Mouse (Mus musculus): ENCODE results near the gene Cald1. TPM values are rescaled to one million over a fixed set of nuclear protein-coding genes. Genes with fewer than 3 reads are reported as not detected.

Cald1 gene
- polyA plus RNA-seq, 1 experiment: 33.9 TPM

DNA sequence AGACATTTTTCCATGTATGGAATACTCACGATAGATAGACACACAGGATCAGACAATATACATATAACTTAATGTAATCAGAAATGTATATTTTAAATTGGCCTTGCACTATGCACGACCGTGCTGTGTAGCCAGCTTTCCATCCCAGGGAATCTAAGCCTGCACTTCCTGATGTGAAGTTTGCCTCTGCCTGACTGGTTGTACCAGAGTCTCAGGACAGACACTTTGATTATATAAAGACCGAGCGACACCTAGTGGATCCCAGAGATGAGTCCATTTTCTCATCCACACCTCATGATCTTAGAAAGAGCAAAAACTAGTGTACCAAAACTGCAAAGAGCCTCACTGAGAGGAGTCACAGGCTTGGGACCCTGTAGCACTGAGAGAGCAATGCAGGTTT, 156.1 kb downstream of the Cald1 start:
- H3K4me3 ChIP-seq (replicated peaks; ENCODE audit: insufficient read depth, low read depth, low read length): no peak overlapping the region
- WGBS: 30% methylated on average over 5 of the region's 5 CpGs
- H3K4me1 ChIP-seq (ENCODE audit: control insufficient read depth, insufficient read depth, low read length): no peaks in the 10 kb centered on the region
- peak; percentile 41 to 45 for DNase-seq
- TF ChIP-seq CTCF (IDR thresholded peaks at IDR 0.05; ENCODE audit: borderline replicate concordance, insufficient read depth, low read depth, low read length): peak; percentile 56
- TF ChIP-seq POLR2A (IDR thresholded peaks at IDR 0.05; ENCODE audit: borderline replicate concordance, insufficient read depth, low read length): no peak
- no peak overlapping the region for H3K27ac ChIP-seq (ENCODE audit: insufficient read depth, low read length)
- H3K27me3 ChIP-seq (ENCODE audit: control insufficient read depth, insufficient read depth, low read length): no peaks in the 10 kb centered on the region

DNA sequence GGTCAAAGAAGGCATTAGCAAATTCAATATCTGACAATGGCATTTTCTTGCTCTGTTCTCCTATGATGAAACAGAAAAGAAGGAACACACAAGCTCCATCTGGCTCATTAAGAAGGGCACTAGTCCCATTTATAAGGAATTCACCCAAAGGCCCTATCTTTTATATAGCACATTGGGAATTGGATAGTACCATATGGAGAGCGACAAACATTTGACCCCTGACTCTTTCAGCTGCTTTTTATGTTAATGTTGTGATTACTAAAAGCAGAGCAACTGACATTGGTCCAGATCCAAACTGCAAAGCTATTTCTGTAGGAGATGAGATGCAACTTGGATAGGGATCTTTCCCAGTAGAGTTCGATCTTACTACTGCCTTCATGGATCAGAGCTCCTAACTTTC, 160.0 kb downstream of the Cald1 start:
- DNase-seq: no peak
- TF ChIP-seq POLR2A (IDR thresholded peaks at IDR 0.05; ENCODE audit: borderline replicate concordance, insufficient read depth, low read length) (no peak), CTCF (IDR thresholded peaks at IDR 0.05; ENCODE audit: borderline replicate concordance, insufficient read depth, low read depth, low read length) (no peak)
- H3K27me3 ChIP-seq (ENCODE audit: control insufficient read depth, insufficient read depth, low read length): no peaks in the 10 kb centered on the region
- H3K27ac ChIP-seq (ENCODE audit: insufficient read depth, low read length): no peak overlapping the region
- no peak overlapping the region for H3K4me3 ChIP-seq (replicated peaks; ENCODE audit: insufficient read depth, low read depth, low read length)
- WGBS: 84% methylated on average over 2 of the region's 2 CpGs
- H3K4me1 ChIP-seq (ENCODE audit: control insufficient read depth, insufficient read depth, low read length): no peaks in the 10 kb centered on the region

GRCm38 (mm10) chr6:34760023-34760422, 161.7 kb downstream of the Cald1 start:
- WGBS: 42% methylated on average over 4 of the region's 4 CpGs
- Histone ChIP-seq H3K27ac (ENCODE audit: insufficient read depth, low read length) (no peak overlapping the region), H3K27me3 (ENCODE audit: control insufficient read depth, insufficient read depth, low read length) (no peaks in the 10 kb centered on the region), H3K4me1 (ENCODE audit: control insufficient read depth, insufficient read depth, low read length) (no peaks in the 10 kb centered on the region), H3K4me3 (replicated peaks; ENCODE audit: insufficient read depth, low read depth, low read length) (no peak overlapping the region)
- DNase-seq: peak; percentile 20 to 28
- TF ChIP-seq CTCF (IDR thresholded peaks at IDR 0.05; ENCODE audit: borderline replicate concordance, insufficient read depth, low read depth, low read length) (no peak), POLR2A (IDR thresholded peaks at IDR 0.05; ENCODE audit: borderline replicate concordance, insufficient read depth, low read length) (no peak)

- no peak for TF ChIP-seq POLR2A (IDR thresholded peaks at IDR 0.05; ENCODE audit: borderline replicate concordance, insufficient read depth, low read length)
- TF ChIP-seq CTCF (IDR thresholded peaks at IDR 0.05; ENCODE audit: borderline replicate concordance, insufficient read depth, low read depth, low read length): no peak
- Histone ChIP-seq H3K27ac (ENCODE audit: insufficient read depth, low read length) (no peak overlapping the region), H3K4me1 (ENCODE audit: control insufficient read depth, insufficient read depth, low read length) (no peaks in the 10 kb centered on the region), H3K4me3 (replicated peaks; ENCODE audit: insufficient read depth, low read depth, low read length) (no peak overlapping the region), H3K27me3 (ENCODE audit: control insufficient read depth, insufficient read depth, low read length) (no peaks in the 10 kb centered on the region)
- no peak for DNase-seq
- WGBS: 95% methylated on average over 5 of the region's 5 CpGs
These were observed 167.4 kb downstream of the Cald1 start for GRCm38 (mm10) chr6:34765721-34766120.

- no peak for DNase-seq
- H3K4me1 ChIP-seq (ENCODE audit: control insufficient read depth, insufficient read depth, low read length): no peaks in the 10 kb centered on the region
- no peak overlapping the region for H3K4me3 ChIP-seq (replicated peaks; ENCODE audit: insufficient read depth, low read depth, low read length)
- H3K27ac ChIP-seq (ENCODE audit: insufficient read depth, low read length): no peak overlapping the region
- TF ChIP-seq CTCF (IDR thresholded peaks at IDR 0.05; ENCODE audit: borderline replicate concordance, insufficient read depth, low read depth, low read length) (no peak), POLR2A (IDR thresholded peaks at IDR 0.05; ENCODE audit: borderline replicate concordance, insufficient read depth, low read length) (no peak)
- H3K27me3 ChIP-seq (ENCODE audit: control insufficient read depth, insufficient read depth, low read length): no peaks in the 10 kb centered on the region
- WGBS: 74% methylated on average over 2 of the region's 2 CpGs
These were observed 171.7 kb downstream of the Cald1 start for GRCm38 (mm10) chr6:34769984-34770383.

- no peak for TF ChIP-seq POLR2A (IDR thresholded peaks at IDR 0.05; ENCODE audit: borderline replicate concordance, insufficient read depth, low read length)
- no peak for DNase-seq
- H3K27me3 ChIP-seq (ENCODE audit: control insufficient read depth, insufficient read depth, low read length): no peaks in the 10 kb centered on the region
- no peak overlapping the region for H3K4me3 ChIP-seq (replicated peaks; ENCODE audit: insufficient read depth, low read depth, low read length)
- 90% methylated on average over 6 of the region's 6 CpGs for WGBS
- H3K27ac ChIP-seq (ENCODE audit: insufficient read depth, low read length): no peak overlapping the region
- no peaks in the 10 kb centered on the region for H3K4me1 ChIP-seq (ENCODE audit: control insufficient read depth, insufficient read depth, low read length)
These were observed 172.2 kb downstream of the Cald1 start for GRCm38 (mm10) chr6:34770491-34770890.

GRCm38 (mm10) chr6:34776396-34776795, 178.1 kb downstream of the Cald1 start:
- Histone ChIP-seq H3K4me1 (ENCODE audit: control insufficient read depth, insufficient read depth, low read length) (no peaks in the 10 kb centered on the region), H3K27ac (ENCODE audit: insufficient read depth, low read length) (no peak overlapping the region), H3K27me3 (ENCODE audit: control insufficient read depth, insufficient read depth, low read length) (no peaks in the 10 kb centered on the region), H3K4me3 (replicated peaks; ENCODE audit: insufficient read depth, low read depth, low read length) (no peak overlapping the region)
- no peak for DNase-seq
- TF ChIP-seq POLR2A (IDR thresholded peaks at IDR 0.05; ENCODE audit: borderline replicate concordance, insufficient read depth, low read length): no peak
- no peak for TF ChIP-seq CTCF (IDR thresholded peaks at IDR 0.05; ENCODE audit: borderline replicate concordance, insufficient read depth, low read depth, low read length)

GRCm38 (mm10) chr6:34777094-34777493, 178.8 kb downstream of the Cald1 start:
- Histone ChIP-seq H3K4me1 (ENCODE audit: control insufficient read depth, insufficient read depth, low read length) (no peaks in the 10 kb centered on the region), H3K27ac (ENCODE audit: insufficient read depth, low read length) (no peak overlapping the region), H3K4me3 (replicated peaks; ENCODE audit: insufficient read depth, low read depth, low read length) (no peak overlapping the region), H3K27me3 (ENCODE audit: control insufficient read depth, insufficient read depth, low read length) (no peaks in the 10 kb centered on the region)
- no peak for TF ChIP-seq CTCF (IDR thresholded peaks at IDR 0.05; ENCODE audit: borderline replicate concordance, insufficient read depth, low read depth, low read length)
- TF ChIP-seq POLR2A (IDR thresholded peaks at IDR 0.05; ENCODE audit: borderline replicate concordance, insufficient read depth, low read length): no peak
- 81% methylated on average over 2 of the region's 2 CpGs for WGBS
- no peak for DNase-seq

Measured in cerebellum, adult 2 months (tissue).